Mouse (Mus musculus) CH12.LX (cell line): Measurements from ENCODE around the gene Nod1. TPM values are rescaled to one million over a fixed set of nuclear protein-coding genes. Genes with fewer than 3 reads are reported as not detected.

ENCODE experiments used
- DNase-seq: peaks from one replicate; pipeline ENCODE4 v3.0.0-alpha.2; 2013; ENCODE audit errors: extremely low read depth
- H3K27ac ChIP-seq: 2 replicates; pipeline ENCODE4 v1.5.1; 2012; ENCODE audit warnings: low read depth, mild to moderate bottlenecking, control low read depth, moderate library complexity; ENCODE audit not compliant: insufficient read depth
- H3K27me3 ChIP-seq: replicated peaks from 2 replicates; pipeline ENCODE3; 2012; ENCODE audit warnings: inconsistent platforms
- H3K36me3 ChIP-seq, 2 experiments: replicated peaks in 1 of 2; 2 replicates each; pipeline versions ENCODE3 to v1.6.1; 2012; ENCODE audit warnings: inconsistent platforms in 1 of 2, low read length in 1 of 2, mild to moderate bottlenecking in 1 of 2, mixed read lengths in 1 of 2, moderate library complexity in 1 of 2; ENCODE audit not compliant: control insufficient read depth in 1 of 2, insufficient read depth in 1 of 2
- H3K4me1 ChIP-seq, 2 experiments: 2 replicates each; pipeline ENCODE4 v1.6.1; 2012; ENCODE audit warnings: inconsistent platforms in 1 of 2, moderate library complexity in 1 of 2; ENCODE audit not compliant: insufficient read depth in 2 of 2, control insufficient read depth in 1 of 2
- H3K4me2 ChIP-seq: 2 replicates; pipeline ENCODE4 v1.6.1; 2012; ENCODE audit warnings: low read depth, mild to moderate bottlenecking, control low read depth; ENCODE audit not compliant: poor library complexity, insufficient read depth, severe bottlenecking
- H3K4me3 ChIP-seq, 3 experiments: fragments of 150-350 bp in 1 of 3; sonication (generic) in 1 of 3; replicated peaks in 1 of 3; 2 replicates each; pipeline versions ENCODE3 to v1.5.1; 2011 to 2012; ENCODE audit warnings: low read depth in 2 of 3, low read length in 2 of 3, mild to moderate bottlenecking in 2 of 3, moderate library complexity in 2 of 3, control low read depth in 1 of 3, improper control_type of control experiment in 1 of 3, inconsistent platforms in 1 of 3, mixed read lengths in 1 of 3; ENCODE audit not compliant: poor library complexity in 1 of 3
- H3K79me2 ChIP-seq: replicated peaks from 2 replicates; pipeline ENCODE4 v1.6.1; 2012; ENCODE audit warnings: mild to moderate bottlenecking, moderate library complexity; ENCODE audit not compliant: control insufficient read depth, poor library complexity, insufficient read depth, severe bottlenecking; ENCODE audit errors: extremely low read depth
- H3K9ac ChIP-seq: 2 replicates; pipeline ENCODE4 v1.6.1; 2012; ENCODE audit warnings: low read depth, mild to moderate bottlenecking, control low read depth, moderate library complexity; ENCODE audit not compliant: insufficient read depth
- H3K9me3 ChIP-seq: replicated peaks from 2 replicates; pipeline ENCODE3; 2012; ENCODE audit warnings: low read length, inconsistent platforms, mixed read lengths
- CHD2 ChIP-seq: IDR thresholded peaks from 2 replicates; pipeline ENCODE4 v1.6.1; 2011; ENCODE audit warnings: low read length, improper control_type of control experiment
- CTCF ChIP-seq, 2 experiments: IDR thresholded peaks in 1 of 2; conservative IDR thresholded peaks in 1 of 2; 2 replicates each; pipeline ENCODE4 v1.5.1; 2011 to 2012; ENCODE audit warnings: low read depth in 2 of 2, low read length in 2 of 2, improper control_type of control experiment in 1 of 2, inconsistent platforms in 1 of 2, mild to moderate bottlenecking in 1 of 2, moderate library complexity in 1 of 2
- EP300 ChIP-seq: IDR thresholded peaks from 2 replicates; pipeline ENCODE4 v1.6.1; 2011; ENCODE audit warnings: low read length, improper control_type of control experiment
- ETS1 ChIP-seq: conservative IDR thresholded peaks from 2 replicates; pipeline ENCODE4 v1.6.1; 2012; ENCODE audit warnings: low read depth, mild to moderate bottlenecking, inconsistent platforms, low read length, improper control_type of control experiment, moderate library complexity
- HCFC1 ChIP-seq: IDR thresholded peaks from 2 replicates; pipeline ENCODE4 v1.6.1; 2012; ENCODE audit warnings: low read depth, mild to moderate bottlenecking, inconsistent platforms, low read length, improper control_type of control experiment
- JUND ChIP-seq: conservative IDR thresholded peaks from 2 replicates; pipeline ENCODE4 v1.6.1; 2011; ENCODE audit warnings: low read depth, low read length, improper control_type of control experiment
- KAT2A ChIP-seq: IDR thresholded peaks from 2 replicates; pipeline ENCODE4 v1.6.1; 2012; ENCODE audit warnings: low read length, improper control_type of control experiment, inconsistent platforms; ENCODE audit not compliant: insufficient replicate concordance
- MAFK ChIP-seq: IDR thresholded peaks from 2 replicates; pipeline ENCODE4 v1.6.1; 2011; ENCODE audit warnings: low read length, improper control_type of control experiment; ENCODE audit not compliant: insufficient replicate concordance
- MEF2A ChIP-seq: IDR thresholded peaks from 2 replicates; pipeline ENCODE4 v1.6.1; 2014; ENCODE audit warnings: low read depth, mild to moderate bottlenecking, inconsistent platforms, low read length, improper control_type of control experiment, borderline replicate concordance
- NRF1 ChIP-seq: IDR thresholded peaks from 2 replicates; pipeline ENCODE4 v1.6.1; 2014; ENCODE audit warnings: low read depth, mild to moderate bottlenecking, inconsistent platforms, low read length, improper control_type of control experiment, moderate library complexity
- POLR2A ChIP-seq: IDR thresholded peaks from 2 replicates; pipeline ENCODE4 v1.6.1; 2011; ENCODE audit warnings: low read depth, mild to moderate bottlenecking, improper control_type of control experiment, low read length
- RAD21 ChIP-seq: IDR thresholded peaks from 2 replicates; pipeline ENCODE4 v1.6.1; 2011; ENCODE audit warnings: low read depth, mild to moderate bottlenecking, low read length, improper control_type of control experiment, moderate library complexity
- RCOR1 ChIP-seq: conservative IDR thresholded peaks from 2 replicates; pipeline ENCODE4 v1.6.1; 2012; ENCODE audit warnings: low read depth, mild to moderate bottlenecking, inconsistent platforms, low read length, improper control_type of control experiment
- SIN3A ChIP-seq: IDR thresholded peaks from 2 replicates; pipeline ENCODE4 v1.6.1; 2012; ENCODE audit warnings: low read length, improper control_type of control experiment, inconsistent platforms
- TBP ChIP-seq: conservative IDR thresholded peaks from 2 replicates; pipeline ENCODE4 v1.6.1; 2011; ENCODE audit warnings: low read depth, low read length, improper control_type of control experiment
- TCF12 ChIP-seq: IDR thresholded peaks from 2 replicates; pipeline ENCODE4 v1.6.1; 2014; ENCODE audit warnings: low read depth, mild to moderate bottlenecking, inconsistent platforms, low read length, improper control_type of control experiment
- UBTF ChIP-seq: IDR thresholded peaks from 2 replicates; pipeline ENCODE4 v1.6.1; 2012; ENCODE audit warnings: low read depth, mild to moderate bottlenecking, inconsistent platforms, low read length, improper control_type of control experiment, moderate library complexity
- USF1 ChIP-seq: IDR thresholded peaks from 2 replicates; pipeline ENCODE4 v1.6.1; 2014; ENCODE audit warnings: low read depth, mild to moderate bottlenecking, inconsistent platforms, low read length, improper control_type of control experiment
- USF2 ChIP-seq: conservative IDR thresholded peaks from 2 replicates; pipeline ENCODE4 v1.6.1; 2011; ENCODE audit warnings: low read depth, low read length, improper control_type of control experiment
- ZC3H11A ChIP-seq: IDR thresholded peaks from 2 replicates; pipeline ENCODE4 v1.6.1; 2012; ENCODE audit warnings: low read depth, mild to moderate bottlenecking, inconsistent platforms, low read length, improper control_type of control experiment
- ZNF384 ChIP-seq: IDR thresholded peaks from 2 replicates; pipeline ENCODE4 v1.6.1; 2012; ENCODE audit warnings: low read depth, low read length, improper control_type of control experiment, inconsistent platforms
- dilution Hi-C: fragments of 300-500 bp; cut with MboI; formaldehyde crosslinking; loops from 2 replicates; pipeline ENCODE4 v1.14.3; 2020; ENCODE audit warnings: low sequenced_read_pairs; ENCODE audit not compliant: extremely low pct_unique_long_range_greater_than_20kb, extremely low pct_ligation_motif_present
- in situ Hi-C: fragments of 300-500 bp; cut with MboI; formaldehyde crosslinking; loops from 3 replicates; pipeline ENCODE4 v1.14.3; 2019; ENCODE audit warnings: low sequenced_read_pairs, low pct_ligation_motif_present, low pct_unique_long_range_greater_than_20kb, mixed read lengths
- polyA plus RNA-seq: library from polyadenylated mRNA; unstranded; fragments of >175 nt; gene quantifications from 2 replicates; pipeline ENCODE4 v1.2.1, GENCODE M21; 2012; ENCODE audit warnings: low read depth; ENCODE audit not compliant: insufficient read length
- total RNA-seq, 2 experiments: library from RNA; depleted of rRNA; stranded (reverse); fragments of 300-350 nt in 1 of 2; fragments of >200 nt in 1 of 2; gene quantifications; 2 replicates each; pipeline ENCODE4 v1.2.3; 2012 to 2014

Gene Nod1
- total and polyA plus RNA-seq, 3 experiments: 0.29 to 0.46 (median 0.30) TPM

DNA sequence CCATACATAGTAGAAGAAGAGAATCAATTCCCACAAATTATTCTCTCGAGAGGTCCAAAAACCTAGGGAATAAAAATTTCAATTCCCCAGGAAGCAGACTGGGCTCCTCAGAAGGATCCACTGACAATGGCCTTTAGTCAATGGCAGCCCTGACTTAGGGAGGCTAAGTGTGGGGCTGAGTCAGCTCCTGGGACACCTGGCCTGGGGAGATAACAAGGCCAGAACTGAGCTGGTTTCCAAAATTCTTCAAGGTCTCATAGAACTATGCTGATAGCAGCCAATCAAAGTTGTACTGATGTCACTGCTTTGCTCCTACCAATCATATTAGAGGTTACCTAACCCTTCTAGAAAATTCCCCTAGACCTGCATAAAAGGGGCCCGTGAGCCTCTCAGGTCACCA is 8.8 kb downstream of the Nod1 start:
- no peaks in the 10 kb centered on the region for H3K36me3 ChIP-seq
- dilution Hi-C loops (no loop called here), in situ Hi-C loops (no loop called here)
- H3K4me2 ChIP-seq: no peak overlapping the region
- DNase-seq: no peak
- no peaks in the 10 kb centered on the region for H3K27me3 ChIP-seq
- TF ChIP-seq MEF2A (no peak), TCF12 (no peak), ZNF384 (no peak)
- H3K9ac ChIP-seq: no peak overlapping the region
- H3K27ac ChIP-seq: no peak overlapping the region
- no peaks in the 10 kb centered on the region for H3K9me3 ChIP-seq
- peaks cover 3 to 30% of the 10 kb centered on the region in 2 experiments for H3K4me1 ChIP-seq
- H3K79me2 ChIP-seq: no peaks in the 10 kb centered on the region
- H3K4me3 ChIP-seq: no peak overlapping the region

DNA sequence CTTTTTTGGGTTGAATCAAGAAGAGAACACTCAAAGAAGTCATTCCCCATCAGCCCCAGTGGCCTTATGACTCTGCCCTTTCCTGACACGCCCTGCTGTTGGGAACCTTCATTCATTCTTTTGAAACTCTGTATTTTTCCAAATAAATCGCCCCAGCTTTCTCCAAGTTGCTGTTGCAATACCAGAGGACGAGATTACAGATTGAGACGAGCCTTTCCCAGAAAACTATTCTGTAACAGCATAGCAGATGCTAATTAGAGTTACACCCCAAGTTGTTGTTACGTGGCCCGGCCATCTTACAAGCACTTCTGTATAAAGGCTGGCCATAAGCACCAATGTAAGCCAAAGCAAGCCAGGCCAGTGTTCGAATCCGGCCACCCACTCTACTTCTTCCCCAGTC is 14.8 kb downstream of the Nod1 start:
- no peaks in the 10 kb centered on the region for H3K79me2 ChIP-seq
- in situ Hi-C loops (no loop called here), dilution Hi-C loops (no loop called here)
- H3K4me2 ChIP-seq: no peak overlapping the region
- no peaks in the 10 kb centered on the region for H3K27me3 ChIP-seq
- H3K9me3 ChIP-seq: peaks cover under 1% of the 10 kb centered on the region
- H3K36me3 ChIP-seq: no peaks in the 10 kb centered on the region
- no peak for DNase-seq
- TF ChIP-seq UBTF: no peak
- TF ChIP-seq NRF1: no peak
- TF ChIP-seq RAD21: no peak
- TF ChIP-seq EP300: no peak
- TF ChIP-seq CTCF (conservative IDR thresholded peaks at IDR 0.05 in 1 of 2, IDR thresholded peaks at IDR 0.05 in 1 of 2; ENCODE audit: low read depth in 2 of 2, low read length in 2 of 2): no peak
- TF ChIP-seq USF2: no peak
- TF ChIP-seq MAFK: no peak
- TF ChIP-seq ETS1: no peak
- TF ChIP-seq RCOR1: no peak
- no peak for TF ChIP-seq USF1
- TF ChIP-seq MEF2A: no peak
- no peak for TF ChIP-seq CHD2
- no peak for TF ChIP-seq ZC3H11A
- no peak for TF ChIP-seq JUND
- TF ChIP-seq KAT2A: no peak
- no peak for TF ChIP-seq HCFC1
- TF ChIP-seq SIN3A: no peak
- no peak for TF ChIP-seq TBP
- no peak for TF ChIP-seq POLR2A
- no peak overlapping the region for H3K27ac ChIP-seq
- H3K4me3 ChIP-seq: no peak overlapping the region
- peaks cover 0 to 23% of the 10 kb centered on the region in 2 experiments; a peak in 2 of 4 replicates for H3K4me1 ChIP-seq
- no peak overlapping the region for H3K9ac ChIP-seq
